In genomic region chr1:52338243-52338642, GRCm38 (mm10) we compare ENCODE assay signal across 23 mouse cellular contexts.
"Had no signal": no experiment of that assay in that cellular context is flagged by ENCODE, and none has a peak within 500 bp of the region (broad histone marks: within the 10 kb centered on the region; RNA-seq: fewer than 3 reads in every experiment).

No protein-coding gene starts in this region.

- DNase-seq: gastrocnemius, adult 2 months; gastrocnemius, postnatal 10 days; gastrocnemius, postnatal 25 days; heart, adult 18-20 months; heart, postnatal 10 days; heart, postnatal 4 days; kidney, postnatal 14 days; layer of hippocampus, adult 9-11 months; layer of hippocampus, postnatal 36 days; left cerebral cortex, postnatal 4 days; lung, adult 18-20 months had no signal

- H3K4me3 ChIP-seq: gastrocnemius, adult 2 months; heart, embryonic 10.5 days; heart, embryonic 12.5 days; hindbrain, embryonic 10.5 days; hindbrain, embryonic 12.5 days; limb, embryonic 13.5 days; limb, embryonic 15.5 days; liver, embryonic 12.5 days had no signal

- H3K27ac ChIP-seq: gastrocnemius, adult 2 months; heart, embryonic 10.5 days; hindbrain, embryonic 10.5 days; hindbrain, embryonic 12.5 days; hindbrain, embryonic 14.5 days; limb, embryonic 13.5 days; limb, embryonic 15.5 days; liver, embryonic 12.5 days; liver, embryonic 14.5 days had no signal

- H3K9ac ChIP-seq: heart, embryonic 12.5 days; hindbrain, embryonic 12.5 days; hindbrain, embryonic 14.5 days; limb, embryonic 13.5 days; limb, embryonic 15.5 days; liver, embryonic 12.5 days; liver, embryonic 14.5 days had no signal

- H3K4me2 ChIP-seq: heart, embryonic 12.5 days; hindbrain, embryonic 12.5 days; hindbrain, embryonic 14.5 days; limb, embryonic 13.5 days; limb, embryonic 15.5 days; liver, embryonic 12.5 days had no signal

- H3K36me3 ChIP-seq: heart, embryonic 10.5 days; heart, embryonic 12.5 days; hindbrain, embryonic 10.5 days; hindbrain, embryonic 12.5 days; limb, embryonic 13.5 days; limb, embryonic 15.5 days; liver, embryonic 12.5 days had no signal

- H3K9me3 ChIP-seq: heart, embryonic 10.5 days; heart, embryonic 12.5 days; hindbrain, embryonic 10.5 days; hindbrain, embryonic 12.5 days; limb, embryonic 13.5 days; limb, embryonic 15.5 days; liver, embryonic 12.5 days had no signal

- H3K27me3 ChIP-seq: heart, embryonic 12.5 days; hindbrain, embryonic 12.5 days; limb, embryonic 13.5 days; limb, embryonic 15.5 days; liver, embryonic 12.5 days had no signal

- H3K4me1 ChIP-seq: heart, embryonic 10.5 days; heart, embryonic 12.5 days; hindbrain, embryonic 10.5 days; hindbrain, embryonic 12.5 days; limb, embryonic 13.5 days; limb, embryonic 15.5 days; liver, embryonic 12.5 days had no signal

- ATAC-seq: forebrain, embryonic 16.5 days; hindbrain, embryonic 16.5 days; inflammation-experienced regulatory T-cells, adult 6 months; liver, embryonic 12.5 days had no signal
